Mouse (Mus musculus): ENCODE results near the gene Gipr. TPM values are rescaled to one million over a fixed set of nuclear protein-coding genes. Genes with fewer than 3 reads are reported as not detected.

Gipr gene
- polyA plus RNA-seq (2014; fragmentation: Nextera tagmentation; extraction: Ambion mirVana) = 0.23 TPM in 1 of 2 replicates, not detected in the other

GRCm38 (mm10) chr7:19165656-19166423 is at the start of gene Gipr:
Gene Gipr, minus strand, starts transcription at chr7:19166127.
- 10% methylated on average over 14 of the region's 14 CpGs for WGBS
- H3K9ac ChIP-seq (ENCODE audit: low read length) = no peak within 1 kb of the TSS
- H3K27me3 ChIP-seq (ENCODE audit: control insufficient read depth, insufficient read depth, low read length) = peaks cover 15% of the 10 kb centered on the region; the same call in 1 of the 2 replicates
- DNase-seq (ENCODE audit: low spot score) (no peak), ATAC-seq (ENCODE audit: insufficient number of reproducible peaks, low FRiP score, low TSS enrichment, low read depth) (no peak)
- no peaks in the 10 kb centered on the region; the same call in 1 of the 2 replicates for H3K9me3 ChIP-seq (ENCODE audit: control insufficient read depth, low read length)
- no peak within 1 kb of the TSS for H3K4me3 ChIP-seq (ENCODE audit: low read depth, low read length)
- H3K36me3 ChIP-seq (ENCODE audit: control insufficient read depth, insufficient read depth, low read length) = no peaks in the 10 kb centered on the region
- no peak within 1 kb of the TSS for H3K27ac ChIP-seq (replicated peaks; ENCODE audit: low read depth, low read length)
- H3K4me2 ChIP-seq (ENCODE audit: low read depth, severe bottlenecking) = 0 out of 2 replicates have a peak within 1 kb of the TSS, but pooled peaks have one; percentile 1
- peaks cover 5% of the 10 kb centered on the region for H3K4me1 ChIP-seq (ENCODE audit: control insufficient read depth, insufficient read depth, low read length)

GRCm38 (mm10) chr7:19214940-19215339 is 49.0 kb upstream of the Gipr start:
- H3K36me3 ChIP-seq (ENCODE audit: control insufficient read depth, insufficient read depth, low read length) = no peaks in the 10 kb centered on the region; the same call in 1 of the 2 replicates
- H3K4me1 ChIP-seq (ENCODE audit: control insufficient read depth, insufficient read depth, low read length) = peaks cover 38% of the 10 kb centered on the region
- no peaks in the 10 kb centered on the region for H3K9me3 ChIP-seq (ENCODE audit: control insufficient read depth, low read length)
- DNase-seq (ENCODE audit: low spot score) = no peak
- H3K4me2 ChIP-seq (ENCODE audit: low read depth, severe bottlenecking) = peak overlapping the region; percentile 13; the same call in 1 of the 2 replicates
- H3K4me3 ChIP-seq (ENCODE audit: low read depth, low read length) = no peak overlapping the region
- 71% methylated on average over 9 of the region's 9 CpGs for WGBS
- no peaks in the 10 kb centered on the region for H3K27me3 ChIP-seq (ENCODE audit: control insufficient read depth, insufficient read depth, low read length)
- no peak overlapping the region for H3K27ac ChIP-seq (replicated peaks; ENCODE audit: low read depth, low read length)
- H3K9ac ChIP-seq (ENCODE audit: low read length) = no peak overlapping the region
- no peak for ATAC-seq (ENCODE audit: insufficient number of reproducible peaks, low FRiP score, low TSS enrichment, low read depth)

DNA sequence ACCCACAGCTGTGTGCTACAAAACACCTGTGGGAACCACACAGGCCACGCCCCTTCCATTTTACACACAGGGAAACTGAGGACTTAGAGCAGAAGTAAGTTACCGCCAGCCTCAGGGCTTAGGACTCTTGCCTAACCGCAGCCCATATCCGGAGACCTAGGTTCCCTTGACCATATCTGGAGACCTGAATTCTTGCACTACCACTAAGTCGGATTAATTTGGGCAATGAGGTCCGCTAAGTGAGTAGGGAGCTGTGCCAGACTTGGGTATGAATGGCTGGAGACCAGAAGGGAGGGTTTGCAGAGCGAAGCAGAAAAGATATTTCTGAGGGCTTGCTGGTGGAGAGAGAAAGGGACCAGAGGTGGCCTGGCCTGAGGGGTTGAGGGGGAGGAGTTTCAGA is 48.4 kb upstream of the Gipr start:
- H3K9ac ChIP-seq (ENCODE audit: low read length) = no peak overlapping the region
- WGBS = 69% methylated on average over 7 of the region's 7 CpGs
- no peak for DNase-seq (ENCODE audit: low spot score)
- H3K27ac ChIP-seq (replicated peaks; ENCODE audit: low read depth, low read length) = no peak overlapping the region
- no peaks in the 10 kb centered on the region; the same call in 1 of the 2 replicates for H3K36me3 ChIP-seq (ENCODE audit: control insufficient read depth, insufficient read depth, low read length)
- no peaks in the 10 kb centered on the region for H3K9me3 ChIP-seq (ENCODE audit: control insufficient read depth, low read length)
- no peak overlapping the region for H3K4me3 ChIP-seq (ENCODE audit: low read depth, low read length)
- peak overlapping the region; percentile 13 for H3K4me2 ChIP-seq (ENCODE audit: low read depth, severe bottlenecking)
- peaks cover 38% of the 10 kb centered on the region for H3K4me1 ChIP-seq (ENCODE audit: control insufficient read depth, insufficient read depth, low read length)
- no peaks in the 10 kb centered on the region for H3K27me3 ChIP-seq (ENCODE audit: control insufficient read depth, insufficient read depth, low read length)
- ATAC-seq (ENCODE audit: insufficient number of reproducible peaks, low FRiP score, low TSS enrichment, low read depth) = no peak

DNA sequence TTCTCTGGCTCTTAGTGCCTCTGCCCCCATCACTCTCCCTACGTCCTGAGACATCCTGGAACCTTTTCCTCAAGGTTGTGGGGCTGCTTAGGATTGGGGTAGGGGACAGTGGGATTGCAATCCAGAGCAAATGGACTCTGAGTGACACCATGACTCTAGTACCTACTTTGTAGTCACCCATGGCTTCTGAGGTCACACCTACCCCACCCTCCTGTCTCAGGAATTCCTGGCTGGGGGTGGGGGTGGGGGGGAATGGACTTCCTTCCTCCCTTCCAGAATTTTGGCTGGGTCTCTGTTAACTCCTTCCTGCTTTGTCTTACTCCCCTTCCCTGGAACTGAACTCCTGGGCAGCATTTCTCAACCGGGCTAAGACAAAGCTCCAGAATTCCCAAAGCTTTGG is 47.5 kb upstream of the Gipr start:
- 80% methylated on average over 2 of the region's 2 CpGs for WGBS
- Histone ChIP-seq H3K9ac (ENCODE audit: low read length) (0 out of 2 replicates have a peak overlapping the region, but pooled peaks have one; percentile 22), H3K4me3 (ENCODE audit: low read depth, low read length) (peak overlapping the region; percentile 51), H3K4me2 (ENCODE audit: low read depth, severe bottlenecking) (peak overlapping the region; percentile 66), H3K36me3 (ENCODE audit: control insufficient read depth, insufficient read depth, low read length) (no peaks in the 10 kb centered on the region; the same call in 1 of the 2 replicates), H3K9me3 (ENCODE audit: control insufficient read depth, low read length) (no peaks in the 10 kb centered on the region), H3K4me1 (ENCODE audit: control insufficient read depth, insufficient read depth, low read length) (peaks cover 36% of the 10 kb centered on the region), H3K27ac (replicated peaks; ENCODE audit: low read depth, low read length) (no peak overlapping the region), H3K27me3 (ENCODE audit: control insufficient read depth, insufficient read depth, low read length) (no peaks in the 10 kb centered on the region)
- ATAC-seq (ENCODE audit: insufficient number of reproducible peaks, low FRiP score, low TSS enrichment, low read depth) (no peak), DNase-seq (ENCODE audit: low spot score) (no peak)

DNA sequence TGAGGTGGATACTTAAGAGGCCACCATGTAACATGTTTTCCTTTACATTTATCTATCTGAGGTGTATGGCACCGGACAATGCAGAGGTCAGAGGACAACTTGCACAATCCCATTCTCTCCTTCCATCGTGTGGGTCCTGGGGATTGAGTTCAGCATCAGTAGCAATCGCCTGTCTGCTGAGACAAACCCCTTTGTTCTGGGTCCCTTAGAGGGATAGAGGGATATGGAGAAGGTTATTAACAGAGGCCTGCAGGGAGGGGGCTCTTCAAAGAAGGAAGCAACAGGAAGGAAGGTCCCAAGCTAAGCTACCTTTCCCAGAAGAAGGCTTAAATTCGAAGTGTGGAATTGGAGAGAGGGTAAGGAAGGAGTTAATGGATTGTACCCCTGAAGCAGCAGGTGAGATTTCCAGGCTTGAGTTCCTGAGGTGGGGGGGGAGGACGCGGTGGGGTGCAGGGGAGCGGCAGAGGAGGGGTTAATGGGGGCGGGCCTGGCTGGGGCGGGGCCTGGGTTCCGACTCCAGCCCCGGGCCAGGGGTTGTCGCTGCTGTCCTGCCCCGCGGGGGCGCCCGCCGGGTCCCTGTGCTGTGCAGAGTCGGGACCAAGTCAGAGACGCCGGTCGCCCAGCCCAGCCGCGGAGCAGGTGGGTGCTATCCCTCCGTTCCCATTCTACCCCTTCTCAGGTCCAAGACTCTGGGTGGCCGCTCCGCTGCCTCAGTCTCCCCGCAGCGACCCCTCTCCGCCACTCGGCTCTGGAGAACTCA is 46.2 kb upstream of the Gipr start, which contains the start of gene Gpr4:
TSS of gene Gpr4 (plus strand) at position 543 of the 760 bp plus-strand sequence.
- Histone ChIP-seq H3K4me3 (ENCODE audit: low read depth, low read length) (peak within 1 kb of the TSS; percentile 51), H3K4me1 (ENCODE audit: control insufficient read depth, insufficient read depth, low read length) (peaks cover 31% of the 10 kb centered on the region), H3K27me3 (ENCODE audit: control insufficient read depth, insufficient read depth, low read length) (no peaks in the 10 kb centered on the region), H3K36me3 (ENCODE audit: control insufficient read depth, insufficient read depth, low read length) (no peaks in the 10 kb centered on the region; the same call in 1 of the 2 replicates), H3K9ac (ENCODE audit: low read length) (peak within 1 kb of the TSS; percentile 58; the same call in 1 of the 2 replicates), H3K9me3 (ENCODE audit: control insufficient read depth, low read length) (no peaks in the 10 kb centered on the region), H3K27ac (replicated peaks; ENCODE audit: low read depth, low read length) (0 out of 2 replicates have a peak within 1 kb of the TSS, but pooled peaks have one; percentile 8), H3K4me2 (ENCODE audit: low read depth, severe bottlenecking) (peak within 1 kb of the TSS; percentile 66)
- DNase-seq (ENCODE audit: low spot score) = peak; percentile 77
- 3% methylated on average over 20 of the region's 30 CpGs for WGBS
- ATAC-seq (ENCODE audit: insufficient number of reproducible peaks, low FRiP score, low TSS enrichment, low read depth) = peak; percentile 75

DNA sequence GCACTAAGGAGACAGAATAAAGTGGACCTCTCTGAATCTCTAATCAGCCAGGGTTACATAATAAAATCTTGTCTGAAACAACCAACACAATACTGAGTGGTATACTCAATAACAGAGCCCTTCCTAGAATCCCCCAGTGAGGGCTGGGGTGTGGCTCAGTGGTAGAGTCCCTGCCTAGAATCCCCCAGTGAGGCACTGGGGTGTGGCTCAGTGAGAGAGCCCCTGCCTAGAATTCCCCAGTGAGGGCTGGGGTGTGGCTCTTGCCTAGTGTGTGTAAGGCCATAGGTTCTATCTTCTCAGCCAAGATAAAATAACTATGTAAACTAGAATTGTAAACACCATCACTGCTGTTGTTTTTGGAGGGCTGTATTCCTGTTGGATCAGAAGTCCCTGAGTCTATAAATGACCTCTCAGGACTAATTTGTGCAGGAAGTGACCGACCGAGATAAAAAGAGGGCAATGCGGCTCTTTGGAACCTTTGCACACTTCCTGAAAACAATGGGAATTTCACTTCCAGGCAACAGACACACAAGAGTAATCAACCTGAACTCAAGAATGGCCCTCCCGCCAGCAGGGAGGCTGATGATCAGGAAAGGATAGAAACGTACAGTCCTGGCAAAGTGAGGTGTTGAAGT is 45.2 kb upstream of the Gipr start:
- Histone ChIP-seq H3K9ac (ENCODE audit: low read length) (no peak overlapping the region), H3K9me3 (ENCODE audit: control insufficient read depth, low read length) (no peaks in the 10 kb centered on the region), H3K36me3 (ENCODE audit: control insufficient read depth, insufficient read depth, low read length) (no peaks in the 10 kb centered on the region; the same call in 1 of the 2 replicates), H3K27ac (replicated peaks; ENCODE audit: low read depth, low read length) (no peak overlapping the region), H3K27me3 (ENCODE audit: control insufficient read depth, insufficient read depth, low read length) (no peaks in the 10 kb centered on the region), H3K4me1 (ENCODE audit: control insufficient read depth, insufficient read depth, low read length) (peaks cover 26% of the 10 kb centered on the region), H3K4me3 (ENCODE audit: low read depth, low read length) (no peak overlapping the region), H3K4me2 (ENCODE audit: low read depth, severe bottlenecking) (no peak overlapping the region)
- WGBS = 65% methylated on average over 5 of the region's 5 CpGs
- no peak for ATAC-seq (ENCODE audit: insufficient number of reproducible peaks, low FRiP score, low TSS enrichment, low read depth)
- no peak for DNase-seq (ENCODE audit: low spot score)

GRCm38 (mm10) chr7:19210010-19210409 is 44.1 kb upstream of the Gipr start:
- peaks cover 17% of the 10 kb centered on the region; the same call in 1 of the 2 replicates for H3K4me1 ChIP-seq (ENCODE audit: control insufficient read depth, insufficient read depth, low read length)
- no peak overlapping the region; the same call in 1 of the 2 replicates for H3K4me2 ChIP-seq (ENCODE audit: low read depth, severe bottlenecking)
- H3K27ac ChIP-seq (replicated peaks; ENCODE audit: low read depth, low read length) = no peak overlapping the region
- H3K9me3 ChIP-seq (ENCODE audit: control insufficient read depth, low read length) = no peaks in the 10 kb centered on the region
- 94% methylated on average over 5 of the region's 5 CpGs for WGBS
- no peak overlapping the region for H3K9ac ChIP-seq (ENCODE audit: low read length)
- no peak for ATAC-seq (ENCODE audit: insufficient number of reproducible peaks, low FRiP score, low TSS enrichment, low read depth)
- H3K27me3 ChIP-seq (ENCODE audit: control insufficient read depth, insufficient read depth, low read length) = no peaks in the 10 kb centered on the region
- no peaks in the 10 kb centered on the region; the same call in 1 of the 2 replicates for H3K36me3 ChIP-seq (ENCODE audit: control insufficient read depth, insufficient read depth, low read length)
- H3K4me3 ChIP-seq (ENCODE audit: low read depth, low read length) = no peak overlapping the region
- DNase-seq (ENCODE audit: low spot score) = peak; percentile 44

DNA sequence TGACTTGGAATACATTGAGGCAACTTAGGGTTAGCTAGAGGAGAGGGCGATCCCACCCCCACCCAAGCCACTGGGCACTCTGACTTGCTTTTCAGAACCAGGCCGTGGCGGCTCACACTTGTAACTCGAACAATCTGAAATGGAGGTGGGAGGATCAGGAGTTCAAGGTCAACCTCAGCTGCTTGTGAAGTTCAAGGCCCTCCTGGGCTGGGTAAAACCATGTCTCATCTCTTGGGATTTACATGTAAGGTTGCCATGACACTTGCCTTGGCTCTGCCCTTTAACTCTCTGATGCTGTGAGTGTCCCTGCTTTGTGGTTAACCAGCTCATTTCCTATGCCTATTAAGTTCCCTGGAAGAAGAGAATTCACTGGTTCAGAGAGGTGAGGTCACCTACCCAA is 43.6 kb upstream of the Gipr start:
- Histone ChIP-seq H3K9me3 (ENCODE audit: control insufficient read depth, low read length) (no peaks in the 10 kb centered on the region), H3K27ac (replicated peaks; ENCODE audit: low read depth, low read length) (no peak overlapping the region), H3K4me1 (ENCODE audit: control insufficient read depth, insufficient read depth, low read length) (peaks cover 13% of the 10 kb centered on the region; the same call in 1 of the 2 replicates), H3K9ac (ENCODE audit: low read length) (no peak overlapping the region), H3K4me2 (ENCODE audit: low read depth, severe bottlenecking) (no peak overlapping the region), H3K4me3 (ENCODE audit: low read depth, low read length) (no peak overlapping the region), H3K36me3 (ENCODE audit: control insufficient read depth, insufficient read depth, low read length) (no peaks in the 10 kb centered on the region; the same call in 1 of the 2 replicates), H3K27me3 (ENCODE audit: control insufficient read depth, insufficient read depth, low read length) (no peaks in the 10 kb centered on the region)
- WGBS = 73% methylated on average over 4 of the region's 4 CpGs
- ATAC-seq (ENCODE audit: insufficient number of reproducible peaks, low FRiP score, low TSS enrichment, low read depth) = no peak
- DNase-seq (ENCODE audit: low spot score) = no peak

Data from limb, embryonic 11.5 days (tissue).